Mouse (Mus musculus) midbrain, embryonic 15.5 days (tissue): ENCODE data around the gene Sorcs2. TPM values are rescaled to one million over a fixed set of nuclear protein-coding genes. Genes with fewer than 3 reads are reported as not detected.

Source experiments
- ATAC-seq: fragments of 200-750 bp; cut with Nextera tagmentation; replicated peaks from 2 replicates; pipeline ENCODE4 v1.8.0; 2017; ENCODE audit warnings: moderate TSS enrichment
- H3K27ac ChIP-seq: fragments of 300-500 bp; sonication (generic); 2 replicates; pipeline ENCODE4 v1.5.1; 2015; ENCODE audit warnings: mild to moderate bottlenecking, inconsistent platforms
- H3K27me3 ChIP-seq: fragments of 300-500 bp; sonication (generic); replicated peaks from 2 replicates; pipeline ENCODE4 v1.6.1; 2015; ENCODE audit warnings: inconsistent platforms
- H3K36me3 ChIP-seq: fragments of 300-500 bp; sonication (generic); replicated peaks from 2 replicates; pipeline ENCODE4 v1.6.1; 2015; ENCODE audit warnings: inconsistent platforms
- H3K4me1 ChIP-seq: fragments of 300-500 bp; sonication (generic); 2 replicates; pipeline ENCODE4 v1.6.1; 2015; ENCODE audit warnings: inconsistent platforms
- H3K4me2 ChIP-seq: fragments of 300-500 bp; sonication (generic); 2 replicates; pipeline ENCODE4 v1.6.1; 2015; ENCODE audit warnings: inconsistent platforms, mild to moderate bottlenecking, moderate library complexity
- H3K4me3 ChIP-seq: fragments of 300-500 bp; sonication (generic); 2 replicates; pipeline ENCODE4 v1.5.1; 2015; ENCODE audit warnings: mild to moderate bottlenecking, inconsistent platforms
- H3K9ac ChIP-seq: fragments of 300-500 bp; sonication (generic); 2 replicates; pipeline ENCODE4 v1.6.1; 2015; ENCODE audit warnings: mild to moderate bottlenecking, inconsistent platforms
- H3K9me3 ChIP-seq: fragments of 300-500 bp; sonication (generic); 2 replicates; pipeline ENCODE4 v1.6.1; 2016; ENCODE audit warnings: inconsistent platforms
- WGBS: fragments of 180-500 bp; shearing (Covaris S2); methylation state at CpG from one replicate; pipeline ENCODE4 v1.1.7; 2015; ENCODE audit warnings: mixed read lengths; 5-methylcytosine and 5-hydroxymethylcytosine counted together
- polyA plus RNA-seq: library from polyadenylated mRNA; unstranded; fragments of >200 nt; fragmentation: Nextera tagmentation; extraction: Ambion mirVana; gene quantifications from 2 replicates; pipeline ENCODE4 v1.2.1, GENCODE M21; 2015

Gene Sorcs2
- polyA plus RNA-seq, 1 experiment from 2014 or later = 21.9 TPM

- no peak overlapping the region for H3K9ac ChIP-seq
- H3K4me2 ChIP-seq = no peak overlapping the region
- no peaks in the 10 kb centered on the region for H3K27me3 ChIP-seq
- no peaks in the 10 kb centered on the region for H3K36me3 ChIP-seq
- H3K4me1 ChIP-seq = peaks cover 68% of the 10 kb centered on the region
- no peaks in the 10 kb centered on the region for H3K9me3 ChIP-seq
- no peak overlapping the region for H3K4me3 ChIP-seq
- H3K27ac ChIP-seq = peak overlapping the region; percentile 19; the same call in 1 of the 2 replicates
- ATAC-seq = no peak
- WGBS = 73% methylated on average over 11 of the region's 11 CpGs
These were observed 171.6 kb downstream of the Sorcs2 start for GRCm38 (mm10) chr5:36226296-36226695.

- Histone ChIP-seq H3K9me3 (no peaks in the 10 kb centered on the region), H3K27me3 (no peaks in the 10 kb centered on the region), H3K4me1 (peaks cover 68% of the 10 kb centered on the region), H3K36me3 (no peaks in the 10 kb centered on the region), H3K4me3 (no peak overlapping the region), H3K27ac (peak overlapping the region; percentile 19; the same call in 1 of the 2 replicates), H3K9ac (no peak overlapping the region), H3K4me2 (no peak overlapping the region)
- 56% methylated on average over 7 of the region's 7 CpGs for WGBS
- ATAC-seq = no peak
These were observed 172.1 kb downstream of the Sorcs2 start for GRCm38 (mm10) chr5:36225855-36226254.

- H3K4me3 ChIP-seq = no peak overlapping the region
- H3K9me3 ChIP-seq = no peaks in the 10 kb centered on the region
- no peak overlapping the region for H3K9ac ChIP-seq
- no peaks in the 10 kb centered on the region for H3K36me3 ChIP-seq
- ATAC-seq = no peak
- 60% methylated on average over 6 of the region's 6 CpGs for WGBS
- no peaks in the 10 kb centered on the region for H3K27me3 ChIP-seq
- H3K4me1 ChIP-seq = peaks cover 48% of the 10 kb centered on the region
- H3K27ac ChIP-seq = no peak overlapping the region
- H3K4me2 ChIP-seq = no peak overlapping the region
These were observed 174.2 kb downstream of the Sorcs2 start for GRCm38 (mm10) chr5:36223787-36224186.

GRCm38 (mm10) chr5:36220626-36221025 lies 177.3 kb downstream of the Sorcs2 start:
- H3K36me3 ChIP-seq = no peaks in the 10 kb centered on the region
- no peak overlapping the region for H3K27ac ChIP-seq
- peaks cover 18% of the 10 kb centered on the region for H3K4me1 ChIP-seq
- WGBS = 42% methylated on average over 6 of the region's 6 CpGs
- H3K4me3 ChIP-seq = no peak overlapping the region
- H3K27me3 ChIP-seq = no peaks in the 10 kb centered on the region
- H3K9ac ChIP-seq = no peak overlapping the region
- no peak for ATAC-seq
- no peak overlapping the region for H3K4me2 ChIP-seq
- H3K9me3 ChIP-seq = no peaks in the 10 kb centered on the region

- H3K4me1 ChIP-seq = peaks cover 12% of the 10 kb centered on the region; the same call in 1 of the 2 replicates
- H3K36me3 ChIP-seq = no peaks in the 10 kb centered on the region
- no peak overlapping the region for H3K27ac ChIP-seq
- ATAC-seq = no peak
- H3K4me3 ChIP-seq = no peak overlapping the region
- no peaks in the 10 kb centered on the region for H3K27me3 ChIP-seq
- no peak overlapping the region for H3K9ac ChIP-seq
- no peak overlapping the region for H3K4me2 ChIP-seq
- H3K9me3 ChIP-seq = no peaks in the 10 kb centered on the region
- 70% methylated on average over 4 of the region's 4 CpGs for WGBS
These were observed 177.8 kb downstream of the Sorcs2 start for GRCm38 (mm10) chr5:36220105-36220504.

- no peaks in the 10 kb centered on the region for H3K4me1 ChIP-seq
- H3K4me3 ChIP-seq = no peak overlapping the region
- ATAC-seq = no peak; the same call in 1 of the 2 replicates
- H3K9ac ChIP-seq = no peak overlapping the region
- no peaks in the 10 kb centered on the region; the same call in 1 of the 2 replicates for H3K9me3 ChIP-seq
- H3K27me3 ChIP-seq = no peaks in the 10 kb centered on the region
- no peak overlapping the region for H3K4me2 ChIP-seq
- H3K27ac ChIP-seq = no peak overlapping the region
- WGBS = 77% methylated on average over 10 of the region's 10 CpGs
- H3K36me3 ChIP-seq = no peaks in the 10 kb centered on the region
These were observed 184.6 kb downstream of the Sorcs2 start for GRCm38 (mm10) chr5:36213310-36213709.

GRCm38 (mm10) chr5:36208803-36209202 lies 189.1 kb downstream of the Sorcs2 start:
- no peak overlapping the region for H3K4me3 ChIP-seq
- H3K27me3 ChIP-seq = no peaks in the 10 kb centered on the region
- H3K4me1 ChIP-seq = no peaks in the 10 kb centered on the region
- H3K36me3 ChIP-seq = no peaks in the 10 kb centered on the region
- no peak for ATAC-seq
- H3K9ac ChIP-seq = no peak overlapping the region
- H3K9me3 ChIP-seq = no peaks in the 10 kb centered on the region
- H3K4me2 ChIP-seq = no peak overlapping the region
- 98% methylated on average over 3 of the region's 3 CpGs for WGBS
- H3K27ac ChIP-seq = no peak overlapping the region

- Histone ChIP-seq H3K4me2 (no peak overlapping the region), H3K27ac (no peak overlapping the region), H3K27me3 (no peaks in the 10 kb centered on the region), H3K36me3 (no peaks in the 10 kb centered on the region), H3K9me3 (no peaks in the 10 kb centered on the region), H3K9ac (no peak overlapping the region), H3K4me1 (no peaks in the 10 kb centered on the region), H3K4me3 (no peak overlapping the region)
- no peak for ATAC-seq
- 82% methylated on average over 11 of the region's 11 CpGs for WGBS
These were observed 192.5 kb downstream of the Sorcs2 start for GRCm38 (mm10) chr5:36205397-36205796.

- Histone ChIP-seq H3K27me3 (no peaks in the 10 kb centered on the region), H3K9ac (no peak within 1 kb of the TSS), H3K36me3 (no peaks in the 10 kb centered on the region), H3K9me3 (no peaks in the 10 kb centered on the region), H3K4me3 (no peak within 1 kb of the TSS), H3K27ac (no peak within 1 kb of the TSS), H3K4me2 (no peak within 1 kb of the TSS), H3K4me1 (no peaks in the 10 kb centered on the region)
- ATAC-seq = no peak; the same call in 1 of the 2 replicates
- WGBS = 89% methylated on average over 10 of the region's 10 CpGs
These were observed 194.0 kb downstream of the Sorcs2 start, which contains the start of gene Psapl1 for GRCm38 (mm10) chr5:36203916-36204315. Psapl1 (plus strand) TSS chr5:36204021.

- no peak for ATAC-seq
- Histone ChIP-seq H3K4me1 (no peaks in the 10 kb centered on the region), H3K4me2 (no peak overlapping the region), H3K4me3 (no peak overlapping the region), H3K36me3 (no peaks in the 10 kb centered on the region), H3K27me3 (no peaks in the 10 kb centered on the region), H3K27ac (no peak overlapping the region), H3K9ac (no peak overlapping the region), H3K9me3 (no peaks in the 10 kb centered on the region)
- WGBS = 87% methylated on average over 5 of the region's 5 CpGs
These were observed 194.5 kb downstream of the Sorcs2 start for GRCm38 (mm10) chr5:36203421-36203820.

- no peak overlapping the region for H3K27ac ChIP-seq
- H3K4me1 ChIP-seq = no peaks in the 10 kb centered on the region
- no peak for ATAC-seq
- H3K27me3 ChIP-seq = no peaks in the 10 kb centered on the region
- H3K9ac ChIP-seq = no peak overlapping the region
- H3K4me3 ChIP-seq = no peak overlapping the region
- H3K9me3 ChIP-seq = no peaks in the 10 kb centered on the region
- H3K4me2 ChIP-seq = no peak overlapping the region
- WGBS = 87% methylated on average over 5 of the region's 5 CpGs
- H3K36me3 ChIP-seq = no peaks in the 10 kb centered on the region
These were observed 195.2 kb downstream of the Sorcs2 start for GRCm38 (mm10) chr5:36202781-36203180.

GRCm38 (mm10) chr5:36199519-36199918 lies 198.4 kb downstream of the Sorcs2 start:
- Histone ChIP-seq H3K36me3 (no peaks in the 10 kb centered on the region), H3K9ac (no peak overlapping the region), H3K4me1 (peaks cover 7% of the 10 kb centered on the region), H3K9me3 (no peaks in the 10 kb centered on the region), H3K4me3 (no peak overlapping the region), H3K27ac (no peak overlapping the region), H3K27me3 (no peaks in the 10 kb centered on the region), H3K4me2 (no peak overlapping the region)
- no peak for ATAC-seq
- 57% methylated on average over 1 of the region's 1 CpGs for WGBS

- 94% methylated on average over 4 of the region's 4 CpGs for WGBS
- Histone ChIP-seq H3K9ac (no peak overlapping the region), H3K4me2 (no peak overlapping the region), H3K4me1 (peaks cover 21% of the 10 kb centered on the region), H3K27me3 (no peaks in the 10 kb centered on the region), H3K36me3 (no peaks in the 10 kb centered on the region), H3K27ac (no peak overlapping the region), H3K4me3 (no peak overlapping the region), H3K9me3 (no peaks in the 10 kb centered on the region)
- no peak for ATAC-seq
These were observed 202.5 kb downstream of the Sorcs2 start for GRCm38 (mm10) chr5:36195436-36195835.
